Mouse (Mus musculus): ENCODE data around the gene Ppp3ca. TPM values are rescaled to one million over a fixed set of nuclear protein-coding genes. Genes with fewer than 3 reads are reported as not detected.

The Ppp3ca gene
- polyA plus RNA-seq, 1 experiment from 2014 or later, result 84.3 TPM

DNA sequence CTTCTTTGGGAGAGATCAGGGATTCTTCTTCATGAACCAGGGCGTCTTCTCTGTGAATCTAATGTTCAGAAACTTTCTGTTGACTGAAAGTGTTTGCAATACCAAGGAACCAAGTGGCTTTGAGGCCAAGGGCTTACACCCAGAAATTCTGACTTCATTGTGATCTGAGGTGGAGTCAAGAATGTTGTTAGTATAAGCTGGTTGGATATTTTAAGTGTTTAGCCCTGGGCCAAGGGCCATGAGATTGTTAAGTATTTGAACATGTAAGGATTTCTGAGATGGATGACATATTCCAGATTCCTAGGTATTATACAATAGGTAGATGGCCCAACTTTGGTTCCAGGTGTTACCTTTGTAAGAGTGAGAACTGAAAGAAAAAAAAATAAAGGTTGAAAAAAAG lies 68.5 kb downstream of the Ppp3ca start:
- H3K9me3 ChIP-seq, result no peaks in the 10 kb centered on the region
- H3K4me1 ChIP-seq, result peaks cover 18% of the 10 kb centered on the region
- no peaks in the 10 kb centered on the region for H3K27me3 ChIP-seq
- 89% methylated on average over 1 of the region's 1 CpGs for WGBS
- H3K36me3 ChIP-seq (replicated peaks), result no peaks in the 10 kb centered on the region
- no peak overlapping the region for H3K27ac ChIP-seq
- no peak overlapping the region for H3K4me2 ChIP-seq
- H3K9ac ChIP-seq, result no peak overlapping the region
- H3K4me3 ChIP-seq (replicated peaks), result no peak overlapping the region
- no peak for ATAC-seq (ENCODE audit: low FRiP score)

DNA sequence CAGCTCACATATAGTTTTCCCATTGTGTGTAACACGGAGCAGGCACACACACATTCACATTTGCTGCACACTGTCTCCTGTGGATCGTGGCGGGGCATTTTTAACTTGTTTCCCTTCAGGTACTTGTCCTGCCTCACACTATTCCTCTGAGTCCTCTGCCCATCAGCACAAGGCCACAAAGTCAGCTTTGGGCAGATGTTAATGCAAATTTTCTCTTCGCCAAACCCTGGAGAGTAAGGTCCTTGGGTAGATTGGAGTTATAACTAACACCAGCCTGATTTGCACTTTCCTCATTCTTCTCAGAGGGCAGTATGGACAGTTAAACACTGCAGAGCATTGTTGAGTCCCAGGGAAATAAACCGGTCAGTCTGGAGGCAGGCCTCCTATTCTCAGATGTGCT lies 69.0 kb downstream of the Ppp3ca start:
- no peak overlapping the region for H3K4me2 ChIP-seq
- WGBS, result 87% methylated on average over 5 of the region's 5 CpGs
- ATAC-seq (ENCODE audit: low FRiP score), result no peak
- no peaks in the 10 kb centered on the region for H3K27me3 ChIP-seq
- no peaks in the 10 kb centered on the region for H3K9me3 ChIP-seq
- no peak overlapping the region for H3K9ac ChIP-seq
- no peak overlapping the region for H3K4me3 ChIP-seq (replicated peaks)
- H3K36me3 ChIP-seq (replicated peaks), result no peaks in the 10 kb centered on the region
- H3K27ac ChIP-seq, result no peak overlapping the region
- H3K4me1 ChIP-seq, result peaks cover 19% of the 10 kb centered on the region

DNA sequence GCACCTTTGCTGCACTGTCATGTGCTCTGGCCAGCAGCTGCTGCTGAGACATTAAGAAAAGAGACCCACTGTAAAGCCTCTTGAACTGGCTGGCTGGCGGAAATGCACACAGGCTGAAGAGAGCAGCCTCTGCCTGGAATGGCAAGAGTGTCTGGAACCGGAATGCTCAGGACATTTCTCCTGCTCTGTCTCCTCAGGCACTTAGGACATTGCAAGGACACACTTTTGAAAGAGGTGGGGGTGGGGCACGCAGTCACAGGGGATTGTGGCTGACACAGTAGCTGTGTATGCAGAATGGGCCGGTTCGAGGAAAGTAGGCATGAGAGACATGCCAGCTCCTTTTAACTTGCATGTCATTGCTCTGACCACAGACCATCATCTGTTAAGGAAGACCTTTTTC lies 71.7 kb downstream of the Ppp3ca start:
- ATAC-seq (ENCODE audit: low FRiP score), result no peak
- no peak overlapping the region for H3K9ac ChIP-seq
- no peaks in the 10 kb centered on the region for H3K36me3 ChIP-seq (replicated peaks)
- H3K27ac ChIP-seq, result no peak overlapping the region
- no peak overlapping the region for H3K4me3 ChIP-seq (replicated peaks)
- H3K4me2 ChIP-seq, result no peak overlapping the region
- H3K27me3 ChIP-seq, result no peaks in the 10 kb centered on the region
- peaks cover 7% of the 10 kb centered on the region for H3K4me1 ChIP-seq
- 75% methylated on average over 5 of the region's 5 CpGs for WGBS
- H3K9me3 ChIP-seq, result no peaks in the 10 kb centered on the region

DNA sequence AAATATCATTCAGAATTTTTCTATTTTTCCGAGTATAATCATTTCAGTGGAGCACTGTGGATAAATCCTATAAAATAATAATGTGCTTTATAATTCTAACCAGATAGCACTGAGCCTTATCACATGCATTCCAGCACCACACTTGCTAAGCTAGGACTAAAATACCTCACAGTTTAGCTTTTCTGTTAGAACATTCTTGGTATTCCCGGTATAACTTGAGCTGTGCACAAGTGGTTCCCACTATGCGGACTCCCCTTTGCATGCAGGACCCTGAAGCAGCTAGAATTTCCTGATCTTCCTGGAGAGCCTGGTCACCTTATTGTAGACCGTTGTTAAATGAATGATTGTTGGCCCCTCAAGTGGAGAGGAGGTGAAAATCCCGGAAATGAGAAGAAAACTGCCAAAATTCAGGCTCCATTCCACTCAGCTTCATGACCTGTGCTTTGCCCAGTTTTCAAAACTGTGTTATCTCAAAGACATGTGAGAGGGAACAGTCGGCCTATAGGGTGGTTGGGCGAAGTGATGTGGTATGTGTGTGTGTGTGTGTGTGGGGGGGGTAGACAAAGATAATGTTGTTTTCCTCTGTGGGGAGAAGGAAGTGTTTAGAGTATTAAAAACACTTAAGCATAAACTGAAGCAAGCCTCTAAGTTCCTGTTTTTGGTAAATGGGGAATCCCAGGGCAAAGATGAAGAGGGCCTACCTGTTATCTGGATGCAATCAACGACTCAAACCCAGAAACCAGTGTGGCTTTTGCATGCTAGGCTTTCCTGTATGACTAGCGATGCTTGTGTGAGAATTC lies 72.5 kb downstream of the Ppp3ca start:
- Histone ChIP-seq H3K27ac (no peak overlapping the region), H3K9me3 (no peaks in the 10 kb centered on the region), H3K4me2 (no peak overlapping the region), H3K4me3 (replicated peaks) (no peak overlapping the region), H3K4me1 (peaks cover 7% of the 10 kb centered on the region), H3K36me3 (replicated peaks) (no peaks in the 10 kb centered on the region), H3K27me3 (no peaks in the 10 kb centered on the region), H3K9ac (no peak overlapping the region)
- WGBS, result 86% methylated on average over 9 of the region's 9 CpGs
- no peak for ATAC-seq (ENCODE audit: low FRiP score)

DNA sequence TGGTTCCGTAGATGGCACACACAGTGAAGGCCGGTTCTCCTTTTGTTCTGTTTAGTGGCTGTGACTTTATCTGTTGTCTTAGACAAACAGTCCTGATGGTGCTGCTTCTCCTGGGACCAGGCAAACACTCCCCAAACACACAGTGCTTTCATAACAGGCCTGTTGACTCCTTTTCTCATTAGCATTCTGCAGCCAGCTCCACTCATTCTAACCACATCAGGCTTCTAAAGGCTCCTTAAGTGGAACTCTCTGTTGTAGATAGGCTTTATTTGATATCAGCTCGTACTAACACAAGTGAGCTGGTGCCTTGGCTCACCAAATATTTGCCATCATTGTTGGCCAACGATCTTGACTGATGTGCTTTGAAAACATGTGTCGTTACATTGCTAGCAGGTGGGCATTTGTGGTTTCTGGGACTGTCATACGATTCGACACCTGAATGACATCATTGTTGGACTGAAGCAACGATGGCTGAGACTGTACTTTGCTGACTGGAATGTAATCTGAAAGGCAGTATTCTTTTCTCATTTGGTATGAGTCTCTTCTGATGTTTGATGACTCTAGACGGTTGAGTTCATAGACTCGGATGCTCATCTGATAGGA lies 74.5 kb downstream of the Ppp3ca start:
- WGBS, result 65% methylated on average over 10 of the region's 10 CpGs
- H3K36me3 ChIP-seq (replicated peaks), result no peaks in the 10 kb centered on the region
- no peak overlapping the region for H3K9ac ChIP-seq
- no peak overlapping the region for H3K4me3 ChIP-seq (replicated peaks)
- no peak overlapping the region for H3K27ac ChIP-seq
- ATAC-seq (ENCODE audit: low FRiP score), result no peak
- peaks cover 12% of the 10 kb centered on the region for H3K4me1 ChIP-seq
- no peaks in the 10 kb centered on the region for H3K9me3 ChIP-seq
- H3K27me3 ChIP-seq, result no peaks in the 10 kb centered on the region
- no peak overlapping the region for H3K4me2 ChIP-seq

DNA sequence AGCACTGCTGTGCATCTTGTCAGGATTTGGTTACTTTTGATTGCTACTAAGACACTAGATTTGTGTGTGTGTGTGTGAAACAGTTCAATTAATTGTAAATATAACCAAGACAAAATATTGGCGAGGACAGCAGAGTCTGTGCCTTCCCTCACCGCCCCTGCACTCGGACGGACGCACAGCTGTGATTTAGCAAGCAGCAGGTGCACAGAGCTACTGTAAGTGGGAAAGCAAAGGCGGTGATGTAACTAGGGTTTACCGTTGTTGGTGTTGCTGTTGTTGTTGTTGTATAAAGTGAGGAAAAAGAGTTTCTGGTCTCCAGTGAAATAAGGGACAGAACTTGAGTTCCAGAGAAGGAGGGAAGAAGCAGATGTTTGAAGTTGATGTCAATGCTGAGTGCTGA lies 75.5 kb downstream of the Ppp3ca start:
- Histone ChIP-seq H3K9me3 (no peaks in the 10 kb centered on the region), H3K9ac (no peak overlapping the region), H3K27ac (no peak overlapping the region), H3K36me3 (replicated peaks) (no peaks in the 10 kb centered on the region), H3K27me3 (no peaks in the 10 kb centered on the region), H3K4me2 (no peak overlapping the region), H3K4me3 (replicated peaks) (no peak overlapping the region), H3K4me1 (peaks cover 16% of the 10 kb centered on the region)
- 69% methylated on average over 7 of the region's 7 CpGs for WGBS
- ATAC-seq (ENCODE audit: low FRiP score), result no peak

DNA sequence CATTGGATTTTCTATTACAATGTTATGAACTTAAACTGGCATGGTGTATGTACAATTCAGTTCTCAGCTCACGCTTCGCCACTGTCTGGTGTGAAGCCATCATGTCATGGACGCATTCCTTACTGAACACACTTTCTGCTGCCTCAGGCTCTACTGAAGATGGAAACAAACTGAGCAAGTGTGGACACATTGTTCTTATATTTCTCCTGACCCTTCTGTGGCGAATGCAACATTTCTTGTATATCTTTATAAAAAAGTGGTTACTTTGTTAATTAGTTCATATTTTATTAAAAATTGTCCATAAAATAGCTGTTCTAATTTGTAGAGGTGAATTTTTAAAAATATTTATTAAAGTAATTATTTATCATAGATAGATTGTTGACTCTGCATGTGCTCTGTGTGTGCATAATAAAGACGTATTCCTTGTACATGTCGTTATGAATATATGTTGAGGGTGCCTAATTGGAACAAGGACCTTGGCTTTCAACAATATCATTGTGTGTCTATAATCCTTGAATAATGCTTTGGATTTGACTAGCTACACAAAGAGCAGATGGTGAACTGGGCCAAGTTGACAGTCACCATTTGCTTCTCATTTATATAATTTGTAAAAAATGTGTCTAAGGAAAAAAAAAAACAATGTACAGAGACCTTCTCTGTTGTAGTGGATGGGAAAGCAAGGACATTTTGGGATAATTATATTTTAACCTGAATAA lies 79.0 kb downstream of the Ppp3ca start:
- no peak for ATAC-seq (ENCODE audit: low FRiP score)

DNA sequence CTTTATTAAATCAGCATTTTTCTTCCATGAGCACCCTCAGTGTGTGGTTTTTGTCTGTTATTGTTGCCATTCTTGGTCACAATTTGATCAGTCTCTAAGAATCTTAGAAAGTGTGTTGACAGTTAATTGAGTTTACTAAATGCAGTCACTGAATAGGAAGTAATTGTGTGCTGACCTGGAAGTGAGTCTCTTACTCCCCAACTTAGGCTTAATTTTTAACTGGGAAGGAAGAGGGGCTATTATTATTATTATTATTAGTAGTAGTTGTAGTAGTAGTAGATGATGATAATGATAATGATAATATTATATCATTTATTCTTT lies 79.5 kb downstream of the Ppp3ca start:
- Histone ChIP-seq H3K4me3 (replicated peaks) (no peak overlapping the region), H3K9ac (no peak overlapping the region), H3K27me3 (no peaks in the 10 kb centered on the region), H3K36me3 (replicated peaks) (no peaks in the 10 kb centered on the region), H3K4me1 (peaks cover 20% of the 10 kb centered on the region), H3K9me3 (no peaks in the 10 kb centered on the region), H3K27ac (no peak overlapping the region), H3K4me2 (no peak overlapping the region)
- ATAC-seq (ENCODE audit: low FRiP score), result no peak

More for the DNA sequence above, 79.0 kb downstream of the Ppp3ca start:
- WGBS, result 55% methylated on average over 6 of the region's 6 CpGs
- H3K27me3 ChIP-seq, result no peaks in the 10 kb centered on the region
- H3K4me1 ChIP-seq, result peaks cover 25% of the 10 kb centered on the region
- no peak overlapping the region for H3K27ac ChIP-seq
- H3K4me2 ChIP-seq, result no peak overlapping the region
- no peaks in the 10 kb centered on the region for H3K9me3 ChIP-seq
- no peaks in the 10 kb centered on the region for H3K36me3 ChIP-seq (replicated peaks)
- H3K9ac ChIP-seq, result no peak overlapping the region
- no peak overlapping the region for H3K4me3 ChIP-seq (replicated peaks)

DNA sequence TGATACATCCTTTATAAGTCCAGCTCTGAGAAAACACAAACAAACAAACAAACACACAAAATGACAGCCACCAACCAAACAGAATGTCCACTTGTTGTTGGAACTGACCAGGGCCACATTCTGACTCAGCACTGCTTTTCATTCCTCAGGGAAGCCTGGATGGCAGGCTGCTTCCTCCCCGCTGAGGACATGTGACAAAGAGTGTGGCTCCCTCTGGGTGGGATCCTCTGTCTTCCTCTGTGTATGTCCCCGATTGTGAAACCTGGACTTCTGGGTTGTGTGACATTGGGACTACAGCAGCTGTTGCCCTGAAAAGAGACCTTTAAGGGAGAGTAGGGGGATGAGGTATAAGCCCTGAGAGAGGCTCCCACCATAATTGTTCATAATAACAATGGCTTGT lies 80.0 kb downstream of the Ppp3ca start:
- peak; percentile 51 for ATAC-seq (ENCODE audit: low FRiP score)
- no peak overlapping the region for H3K27ac ChIP-seq
- no peak overlapping the region for H3K4me2 ChIP-seq
- no peak overlapping the region for H3K4me3 ChIP-seq (replicated peaks)
- H3K4me1 ChIP-seq, result peaks cover 19% of the 10 kb centered on the region
- H3K9me3 ChIP-seq, result no peaks in the 10 kb centered on the region
- H3K36me3 ChIP-seq (replicated peaks), result no peaks in the 10 kb centered on the region
- H3K27me3 ChIP-seq, result no peaks in the 10 kb centered on the region
- 29% methylated on average over 2 of the region's 2 CpGs for WGBS
- no peak overlapping the region for H3K9ac ChIP-seq

DNA sequence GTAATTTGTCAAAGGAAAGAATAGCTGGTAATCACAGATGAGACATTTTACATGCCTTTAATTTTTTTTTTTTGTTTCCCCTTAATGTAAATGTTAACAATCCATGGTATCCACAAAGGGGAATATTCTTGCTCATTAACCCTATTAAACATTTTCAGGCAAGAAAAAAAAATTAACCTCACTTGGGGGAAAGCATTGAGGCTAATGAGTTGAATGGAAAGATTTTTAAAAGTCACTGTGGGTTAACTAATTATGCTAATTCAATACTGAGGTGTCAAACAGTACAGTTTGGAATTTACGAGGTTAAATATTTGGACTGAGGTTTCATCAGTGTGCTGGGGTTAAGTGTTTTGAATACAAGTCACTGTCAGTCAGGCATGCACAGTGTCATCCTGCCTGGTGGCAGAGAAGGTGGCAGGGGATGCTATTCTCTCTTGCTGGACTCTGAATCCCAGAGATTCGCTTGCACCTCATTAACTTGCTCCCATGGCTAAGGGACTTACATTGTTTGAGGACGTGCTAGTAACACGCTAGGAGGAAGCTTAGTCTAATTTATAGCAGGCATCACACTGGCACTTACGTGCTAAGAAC lies 82.3 kb downstream of the Ppp3ca start:
- Histone ChIP-seq H3K9me3 (no peaks in the 10 kb centered on the region), H3K9ac (no peak overlapping the region), H3K4me1 (peaks cover 19% of the 10 kb centered on the region), H3K27ac (no peak overlapping the region), H3K27me3 (no peaks in the 10 kb centered on the region), H3K36me3 (replicated peaks) (no peaks in the 10 kb centered on the region), H3K4me2 (no peak overlapping the region), H3K4me3 (replicated peaks) (no peak overlapping the region)
- ATAC-seq (ENCODE audit: low FRiP score), result peak; percentile 59
- 25% methylated on average over 5 of the region's 5 CpGs for WGBS

DNA sequence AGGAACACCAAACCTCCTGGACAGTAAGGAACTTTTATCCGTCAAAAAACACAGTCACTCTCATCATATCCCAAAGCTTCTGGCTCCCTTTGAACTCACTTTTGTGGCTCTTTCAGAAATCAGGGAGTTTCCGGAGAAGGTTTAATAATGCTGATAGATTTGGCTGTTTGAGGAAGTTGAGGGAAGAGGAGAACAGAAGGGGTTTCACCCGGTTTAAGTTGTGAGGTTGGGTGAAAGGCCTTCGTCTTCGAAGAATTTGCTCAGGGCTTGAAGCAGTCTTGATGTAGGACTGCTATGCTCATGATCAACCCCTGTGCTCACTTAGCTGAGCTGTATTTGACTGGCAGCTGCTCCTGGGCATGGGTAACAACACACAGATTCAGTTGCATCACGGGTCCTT lies 86.2 kb downstream of the Ppp3ca start:
- Histone ChIP-seq H3K4me3 (replicated peaks) (no peak overlapping the region), H3K27me3 (no peaks in the 10 kb centered on the region), H3K4me1 (peaks cover 11% of the 10 kb centered on the region), H3K4me2 (no peak overlapping the region), H3K27ac (no peak overlapping the region), H3K9me3 (no peaks in the 10 kb centered on the region), H3K9ac (no peak overlapping the region), H3K36me3 (replicated peaks) (no peaks in the 10 kb centered on the region)
- no peak for ATAC-seq (ENCODE audit: low FRiP score)
- WGBS, result 88% methylated on average over 6 of the region's 6 CpGs

DNA sequence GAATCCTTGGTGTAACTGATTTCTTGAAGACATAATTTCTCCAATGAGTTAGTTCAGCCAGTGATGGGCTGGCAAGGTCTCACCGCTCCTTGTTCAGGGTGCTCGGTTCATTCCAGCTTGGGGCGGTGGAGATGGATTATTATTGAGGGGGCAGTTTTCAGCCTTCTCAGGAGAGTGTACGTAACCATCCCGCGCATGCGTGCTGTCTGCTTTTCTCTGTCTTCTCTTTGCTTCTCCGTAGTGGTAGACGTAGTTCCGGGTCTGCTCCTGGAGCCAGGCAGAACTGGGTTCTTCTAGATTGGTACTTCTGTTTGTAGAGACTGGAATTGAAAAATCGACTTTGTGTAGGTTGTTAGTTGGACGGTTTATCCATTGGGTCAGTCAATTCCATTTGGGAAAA lies 89.5 kb downstream of the Ppp3ca start:
- peaks cover 10% of the 10 kb centered on the region for H3K4me1 ChIP-seq
- 98% methylated on average over 12 of the region's 12 CpGs for WGBS
- no peak overlapping the region for H3K9ac ChIP-seq
- H3K4me3 ChIP-seq (replicated peaks), result no peak overlapping the region
- no peaks in the 10 kb centered on the region for H3K36me3 ChIP-seq (replicated peaks)
- no peaks in the 10 kb centered on the region for H3K9me3 ChIP-seq
- H3K4me2 ChIP-seq, result no peak overlapping the region
- ATAC-seq (ENCODE audit: low FRiP score), result no peak
- H3K27me3 ChIP-seq, result no peaks in the 10 kb centered on the region
- H3K27ac ChIP-seq, result no peak overlapping the region

Measured in forebrain, embryonic 12.5 days (tissue).